Mouse (Mus musculus) heart, postnatal 0 days (tissue): ENCODE measurements at regions not wholly inside any gene's neighbourhood (a gene's known extent, or its start where the extent isn't known, plus 50 kb on each side); places are given as distances from the start of the nearest gene placed in this dataset.

Experiments used
- CTCF ChIP-seq: IDR thresholded peaks from 2 replicates; pipeline ENCODE4 v1.5.1; 2016; ENCODE audit warnings: antibody characterized with exemption, control low read depth, low read depth
- EP300 ChIP-seq: IDR thresholded peaks from 2 replicates; pipeline ENCODE4 v1.6.1; 2016; ENCODE audit warnings: antibody characterized with exemption, low read depth

- TF ChIP-seq CTCF, result no peak
- TF ChIP-seq EP300, result no peak
Observed at GRCm38 (mm10) chr4:56124515-56124914, 592.2 kb upstream of the Klf4 start.
